Mouse (Mus musculus) myocyte (in vitro differentiated cells): ENCODE measurements around the gene Ankdd1a.

ENCODE experiments used
- CEBPB ChIP-seq: IDR thresholded peaks from 2 replicates; pipeline ENCODE4 v1.6.1; 2011; ENCODE audit warnings: mild to moderate bottlenecking, moderate library complexity; ENCODE audit not compliant: poor library complexity, insufficient read depth, severe bottlenecking
- E2F4 ChIP-seq: IDR thresholded peaks from one replicate; pipeline ENCODE4 v1.6.1; 2011; ENCODE audit warnings: mild to moderate bottlenecking, control low read depth, moderate library complexity; ENCODE audit not compliant: insufficient read depth
- MAX ChIP-seq: IDR thresholded peaks from one replicate; pipeline ENCODE4 v1.6.1; 2011; ENCODE audit warnings: low read depth, mild to moderate bottlenecking, control low read depth
- MYOD1 ChIP-seq, 3 experiments: IDR thresholded peaks; one replicate each; pipeline ENCODE4 v1.6.1; 2011; ENCODE audit warnings: control low read depth in 2 of 3, low read depth in 2 of 3, mild to moderate bottlenecking in 2 of 3, moderate library complexity in 1 of 3; ENCODE audit not compliant: insufficient read length in 2 of 3, control insufficient read depth in 1 of 3
- MYOG ChIP-seq, 3 experiments: IDR thresholded peaks; one replicate each; pipeline ENCODE4 v1.6.1; 2011; ENCODE audit warnings: control low read depth in 2 of 3, low read depth in 2 of 3, mild to moderate bottlenecking in 2 of 3; ENCODE audit not compliant: insufficient read length in 2 of 3, control insufficient read depth in 1 of 3, insufficient read depth in 1 of 3
- POLR2A ChIP-seq: IDR thresholded peaks from one replicate; pipeline ENCODE4 v1.6.1; 2011; ENCODE audit warnings: low read depth, mild to moderate bottlenecking, control low read depth, moderate library complexity; ENCODE audit not compliant: insufficient read length
- POLR2AphosphoS2 ChIP-seq: IDR thresholded peaks from one replicate; pipeline ENCODE4 v1.6.1; 2011; ENCODE audit warnings: low read depth, control low read depth; ENCODE audit not compliant: insufficient read length
- SRF ChIP-seq: IDR thresholded peaks from one replicate; pipeline ENCODE4 v1.6.1; 2011; ENCODE audit warnings: low read depth; ENCODE audit not compliant: control insufficient read depth, insufficient read length
- TCF12 ChIP-seq: IDR thresholded peaks from one replicate; pipeline ENCODE4 v1.6.1; 2011; ENCODE audit warnings: mild to moderate bottlenecking, control low read depth; ENCODE audit not compliant: poor library complexity, insufficient read depth, severe bottlenecking
- TCF3 ChIP-seq: IDR thresholded peaks from one replicate; pipeline ENCODE4 v1.6.1; 2011; ENCODE audit warnings: low read depth, control low read depth; ENCODE audit not compliant: insufficient read length
- USF1 ChIP-seq: IDR thresholded peaks from one replicate; pipeline ENCODE4 v1.6.1; 2011; ENCODE audit warnings: low read depth, mild to moderate bottlenecking, control low read depth, moderate library complexity

GRCm38 (mm10) chr9:65569491-65569971, 49.5 kb upstream of the Ankdd1a start:
- TF ChIP-seq POLR2A: no peak
- TF ChIP-seq MAX: no peak
- no peak for TF ChIP-seq TCF12
- no peak for TF ChIP-seq USF1
- no peak for TF ChIP-seq POLR2AphosphoS2
- TF ChIP-seq MYOD1 (IDR thresholded peaks at IDR 0.05; ENCODE audit: control insufficient read depth in 1 of 3, insufficient read length in 2 of 3, low read depth in 2 of 3): peak in 2 of 3 experiments; percentile 37 to 53
- no peak for TF ChIP-seq CEBPB
- no peak for TF ChIP-seq SRF
- TF ChIP-seq MYOG (IDR thresholded peaks at IDR 0.05; ENCODE audit: control insufficient read depth in 1 of 3, insufficient read depth in 1 of 3, insufficient read length in 2 of 3, low read depth in 2 of 3): peak in 1 of 3 experiments; percentile 5
- TF ChIP-seq E2F4: no peak
- no peak for TF ChIP-seq TCF3
